Mouse (Mus musculus): ENCODE measurements around the gene Pkd1l2. TPM values are rescaled to one million over a fixed set of nuclear protein-coding genes. Genes with fewer than 3 reads are reported as not detected.

The Pkd1l2 gene
- polyA plus RNA-seq, 1 experiment = not detected

DNA sequence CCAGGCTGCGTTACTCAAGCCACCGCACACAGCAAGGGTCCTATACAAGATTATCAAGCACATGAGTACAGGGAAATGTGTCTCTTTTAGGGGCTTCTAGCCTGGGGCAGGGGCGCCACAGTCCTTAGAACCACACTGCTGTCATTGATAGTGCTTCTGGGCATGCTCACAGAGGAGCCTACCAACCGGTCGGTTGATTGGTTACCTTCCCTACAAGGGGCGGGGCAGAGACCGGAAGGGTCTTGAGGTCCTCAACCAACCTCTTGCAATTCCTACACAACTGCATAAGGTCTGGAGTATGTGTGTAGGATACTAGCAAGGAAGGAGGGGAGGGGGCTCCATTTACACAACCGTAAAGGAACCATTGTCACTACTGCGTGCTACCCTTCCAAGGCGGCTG lies 53.6 kb downstream of the Pkd1l2 start:
- H3K27me3 ChIP-seq (ENCODE audit: control insufficient read depth, insufficient read depth, insufficient read length) = peaks cover 2% of the 10 kb centered on the region
- TF ChIP-seq USF1 (IDR thresholded peaks at IDR 0.05; ENCODE audit: low read depth) (no peak), CEBPB (IDR thresholded peaks at IDR 0.05; ENCODE audit: low read depth) (no peak), MYOD1 (IDR thresholded peaks at IDR 0.05; ENCODE audit: control insufficient read depth, insufficient read length, low read depth) (no peak), FOSL1 (IDR thresholded peaks at IDR 0.05; ENCODE audit: insufficient read depth, low read length, poor library complexity, severe bottlenecking) (no peak), CTCF (IDR thresholded peaks at IDR 0.05; ENCODE audit: control insufficient read depth, insufficient read depth, insufficient read length) (no peak), MYOG (IDR thresholded peaks at IDR 0.05; ENCODE audit: control insufficient read depth, extremely low read depth, insufficient read length) (no peak), MAX (IDR thresholded peaks at IDR 0.05) (no peak)
- H3K4me3 ChIP-seq (ENCODE audit: insufficient read depth, poor library complexity, severe bottlenecking) = no peak overlapping the region
- H3ac ChIP-seq (ENCODE audit: control insufficient read depth, insufficient read length, low read depth) = no peak overlapping the region
- H3K79me3 ChIP-seq (ENCODE audit: low read depth) = no peaks in the 10 kb centered on the region
- no peaks in the 10 kb centered on the region for H3K36me3 ChIP-seq (ENCODE audit: control insufficient read depth, insufficient read depth)
- H3K79me2 ChIP-seq (ENCODE audit: control insufficient read depth, insufficient read depth) = no peaks in the 10 kb centered on the region

DNA sequence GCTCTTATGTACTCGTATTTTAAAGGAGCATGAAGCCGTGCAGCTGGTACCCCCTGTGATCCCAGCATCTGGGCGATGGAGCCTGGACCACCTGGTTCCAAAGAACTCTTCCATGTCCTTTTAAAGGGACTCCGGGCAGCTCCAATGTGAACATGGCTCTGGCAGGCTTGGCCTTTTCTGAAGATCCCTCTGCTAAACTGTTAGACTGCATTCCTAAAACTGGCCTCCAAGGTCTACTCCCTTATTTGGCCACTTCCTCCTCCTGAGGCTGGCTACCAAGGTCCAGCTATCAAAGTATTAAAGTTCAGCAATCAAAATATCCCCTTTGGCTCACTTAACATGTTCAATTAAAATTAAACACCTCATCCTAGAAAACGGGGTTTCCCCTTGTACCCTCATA lies 54.6 kb downstream of the Pkd1l2 start:
- Histone ChIP-seq H3K79me3 (ENCODE audit: low read depth) (no peaks in the 10 kb centered on the region), H3K27me3 (ENCODE audit: control insufficient read depth, insufficient read depth, insufficient read length) (peaks cover 3% of the 10 kb centered on the region), H3ac (ENCODE audit: control insufficient read depth, insufficient read length, low read depth) (no peak overlapping the region), H3K36me3 (ENCODE audit: control insufficient read depth, insufficient read depth) (no peaks in the 10 kb centered on the region), H3K79me2 (ENCODE audit: control insufficient read depth, insufficient read depth) (no peaks in the 10 kb centered on the region), H3K4me3 (ENCODE audit: insufficient read depth, poor library complexity, severe bottlenecking) (no peak overlapping the region)
- no peak for TF ChIP-seq CEBPB (IDR thresholded peaks at IDR 0.05; ENCODE audit: low read depth)
- TF ChIP-seq FOSL1 (IDR thresholded peaks at IDR 0.05; ENCODE audit: insufficient read depth, low read length, poor library complexity, severe bottlenecking) = no peak
- no peak for TF ChIP-seq MAX (IDR thresholded peaks at IDR 0.05)
- no peak for TF ChIP-seq CTCF (IDR thresholded peaks at IDR 0.05; ENCODE audit: control insufficient read depth, insufficient read depth, insufficient read length)
- TF ChIP-seq MYOG (IDR thresholded peaks at IDR 0.05; ENCODE audit: control insufficient read depth, extremely low read depth, insufficient read length) = no peak
- TF ChIP-seq MYOD1 (IDR thresholded peaks at IDR 0.05; ENCODE audit: control insufficient read depth, insufficient read length, low read depth) = no peak
- no peak for TF ChIP-seq USF1 (IDR thresholded peaks at IDR 0.05; ENCODE audit: low read depth)

DNA sequence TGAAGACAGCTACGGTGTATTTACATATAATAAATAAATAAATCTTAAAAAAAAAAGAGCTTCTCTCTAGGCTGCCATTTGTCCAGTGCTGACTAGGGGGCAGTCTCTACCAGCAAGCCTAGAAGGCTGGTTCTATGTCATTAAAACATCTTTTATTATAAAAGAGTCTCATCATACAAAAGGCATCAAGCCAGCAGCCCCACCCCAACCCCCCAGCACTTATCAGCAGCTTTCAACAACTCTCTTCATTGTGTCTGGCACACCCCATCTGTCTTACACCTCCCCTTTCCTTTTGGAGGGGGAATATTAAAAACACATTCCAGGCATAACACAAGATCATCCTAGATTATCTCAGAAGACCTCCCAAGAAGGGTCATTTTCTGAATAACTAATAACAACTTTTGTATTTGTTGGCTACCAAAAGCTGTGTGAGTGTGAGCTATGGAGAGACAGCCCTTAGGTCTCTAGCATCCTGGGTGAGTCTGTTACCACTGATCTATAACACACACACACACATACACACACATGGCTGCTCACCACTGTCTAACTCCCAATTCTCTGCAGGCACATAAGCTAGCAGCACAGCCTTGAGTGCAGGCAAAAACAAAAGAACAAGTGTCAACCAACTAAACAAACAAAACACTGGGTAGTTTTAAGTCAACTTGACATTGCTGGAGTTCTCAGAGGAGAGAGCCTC lies 59.8 kb downstream of the Pkd1l2 start:
- Histone ChIP-seq H3K36me3 (ENCODE audit: control insufficient read depth, insufficient read depth) (no peaks in the 10 kb centered on the region), H3K27me3 (ENCODE audit: control insufficient read depth, insufficient read depth, insufficient read length) (peaks cover 3% of the 10 kb centered on the region), H3K79me2 (ENCODE audit: control insufficient read depth, insufficient read depth) (no peaks in the 10 kb centered on the region), H3K79me3 (ENCODE audit: low read depth) (no peaks in the 10 kb centered on the region), H3K4me3 (ENCODE audit: insufficient read depth, poor library complexity, severe bottlenecking) (no peak overlapping the region), H3ac (ENCODE audit: control insufficient read depth, insufficient read length, low read depth) (no peak overlapping the region)
- no peak for TF ChIP-seq CEBPB (IDR thresholded peaks at IDR 0.05; ENCODE audit: low read depth)
- no peak for TF ChIP-seq MYOG (IDR thresholded peaks at IDR 0.05; ENCODE audit: control insufficient read depth, extremely low read depth, insufficient read length)
- TF ChIP-seq FOSL1 (IDR thresholded peaks at IDR 0.05; ENCODE audit: insufficient read depth, low read length, poor library complexity, severe bottlenecking) = no peak
- no peak for TF ChIP-seq USF1 (IDR thresholded peaks at IDR 0.05; ENCODE audit: low read depth)
- no peak for TF ChIP-seq MAX (IDR thresholded peaks at IDR 0.05)
- TF ChIP-seq CTCF (IDR thresholded peaks at IDR 0.05; ENCODE audit: control insufficient read depth, insufficient read depth, insufficient read length) = no peak
- TF ChIP-seq MYOD1 (IDR thresholded peaks at IDR 0.05; ENCODE audit: control insufficient read depth, insufficient read length, low read depth) = no peak

DNA sequence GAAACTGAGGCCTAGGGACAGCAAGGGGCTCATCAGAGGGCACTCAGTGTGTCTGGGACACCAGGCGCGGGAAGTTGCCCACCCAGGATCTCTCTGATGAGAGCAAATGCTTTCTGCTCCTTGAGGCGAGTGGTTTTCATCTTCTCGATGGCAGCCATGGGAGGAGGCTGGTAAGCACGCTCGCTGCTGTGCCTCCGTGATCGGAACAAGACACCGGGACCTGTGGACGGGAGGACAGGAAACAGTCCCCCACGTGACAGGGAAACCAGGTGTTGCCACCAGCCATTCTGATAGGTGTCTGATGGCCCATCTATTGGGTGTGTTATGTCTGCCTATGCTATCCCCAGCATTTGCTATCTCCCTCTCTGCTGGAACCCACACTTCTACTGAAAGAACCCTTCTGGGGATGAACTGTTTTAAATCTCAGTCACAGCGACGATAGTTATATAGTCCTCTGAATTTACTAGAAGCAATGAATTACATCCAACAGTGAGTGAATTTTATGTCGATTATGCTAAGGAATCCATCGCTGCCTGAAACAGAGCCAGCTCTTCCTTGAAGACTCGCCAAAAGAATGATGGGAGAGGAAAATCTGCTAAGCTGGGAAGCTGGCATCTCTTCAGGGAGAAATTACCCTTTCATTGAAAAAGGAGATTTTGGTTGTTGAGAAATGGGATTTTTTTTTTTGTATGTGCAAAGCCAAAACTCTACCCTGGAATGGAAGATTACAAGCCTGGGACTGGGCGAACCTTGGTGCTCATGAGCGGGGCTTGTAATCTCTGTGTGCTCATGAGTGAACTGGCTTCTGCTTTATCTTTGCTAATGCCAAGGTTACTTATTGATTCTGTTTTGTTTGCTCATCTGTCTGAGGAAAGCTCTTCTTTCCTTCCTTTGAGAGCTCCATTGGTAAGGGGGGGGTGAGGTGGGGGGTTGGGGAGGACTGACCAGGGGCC lies 62.6 kb downstream of the Pkd1l2 start:
- no peaks in the 10 kb centered on the region for H3K79me2 ChIP-seq (ENCODE audit: control insufficient read depth, insufficient read depth)
- no peaks in the 10 kb centered on the region for H3K36me3 ChIP-seq (ENCODE audit: control insufficient read depth, insufficient read depth)
- H3K27me3 ChIP-seq (ENCODE audit: control insufficient read depth, insufficient read depth, insufficient read length) = peaks cover 8% of the 10 kb centered on the region
- TF ChIP-seq CEBPB (IDR thresholded peaks at IDR 0.05; ENCODE audit: low read depth) (no peak), CTCF (IDR thresholded peaks at IDR 0.05; ENCODE audit: control insufficient read depth, insufficient read depth, insufficient read length) (no peak), MYOG (IDR thresholded peaks at IDR 0.05; ENCODE audit: control insufficient read depth, extremely low read depth, insufficient read length) (no peak), USF1 (IDR thresholded peaks at IDR 0.05; ENCODE audit: low read depth) (no peak), FOSL1 (IDR thresholded peaks at IDR 0.05; ENCODE audit: insufficient read depth, low read length, poor library complexity, severe bottlenecking) (no peak), MAX (IDR thresholded peaks at IDR 0.05) (no peak), MYOD1 (IDR thresholded peaks at IDR 0.05; ENCODE audit: control insufficient read depth, insufficient read length, low read depth) (no peak)
- no peaks in the 10 kb centered on the region for H3K79me3 ChIP-seq (ENCODE audit: low read depth)
- no peak overlapping the region for H3ac ChIP-seq (ENCODE audit: control insufficient read depth, insufficient read length, low read depth)
- no peak overlapping the region for H3K4me3 ChIP-seq (ENCODE audit: insufficient read depth, poor library complexity, severe bottlenecking)

DNA sequence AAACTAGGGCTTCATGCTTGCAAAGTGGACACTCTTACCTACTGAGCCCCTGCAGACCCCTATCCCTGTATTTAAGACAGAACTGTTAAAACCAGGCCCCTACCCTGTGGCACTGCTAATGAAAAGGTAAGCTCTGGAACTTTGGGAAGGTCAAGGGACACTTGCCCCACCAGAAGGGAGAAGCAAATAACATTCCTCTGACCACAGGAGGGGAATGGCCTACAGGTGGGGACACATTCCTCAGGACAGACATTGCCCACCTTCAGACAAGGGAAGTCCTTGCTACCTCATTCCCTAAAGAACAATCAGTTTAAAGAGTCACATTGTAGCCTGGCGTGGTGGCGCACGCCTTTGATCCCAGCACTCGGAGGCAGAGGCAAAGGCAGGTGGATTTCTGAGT lies 64.4 kb downstream of the Pkd1l2 start:
- Histone ChIP-seq H3ac (ENCODE audit: control insufficient read depth, insufficient read length, low read depth) (no peak overlapping the region), H3K4me3 (ENCODE audit: insufficient read depth, poor library complexity, severe bottlenecking) (no peak overlapping the region), H3K79me2 (ENCODE audit: control insufficient read depth, insufficient read depth) (no peaks in the 10 kb centered on the region), H3K27me3 (ENCODE audit: control insufficient read depth, insufficient read depth, insufficient read length) (peaks cover 5% of the 10 kb centered on the region), H3K79me3 (ENCODE audit: low read depth) (no peaks in the 10 kb centered on the region), H3K36me3 (ENCODE audit: control insufficient read depth, insufficient read depth) (no peaks in the 10 kb centered on the region)
- TF ChIP-seq CEBPB (IDR thresholded peaks at IDR 0.05; ENCODE audit: low read depth) = no peak
- TF ChIP-seq CTCF (IDR thresholded peaks at IDR 0.05; ENCODE audit: control insufficient read depth, insufficient read depth, insufficient read length) = no peak
- TF ChIP-seq USF1 (IDR thresholded peaks at IDR 0.05; ENCODE audit: low read depth) = no peak
- TF ChIP-seq MYOD1 (IDR thresholded peaks at IDR 0.05; ENCODE audit: control insufficient read depth, insufficient read length, low read depth) = no peak
